Mouse (Mus musculus): Measurements from ENCODE around the gene Gm13090. TPM values are rescaled to one million over a fixed set of nuclear protein-coding genes. Genes with fewer than 3 reads are reported as not detected.

Gm13090 gene
- total RNA-seq, 1 experiment from 2014 or later = not detected

GRCm38 (mm10) chr4:151128641-151129541, 39.5 kb downstream of the Gm13090 start:
- ATAC-seq (replicated peaks in 1 of 2; ENCODE audit: insufficient read depth in 1 of 2, low FRiP score in 2 of 2, low TSS enrichment in 1 of 2, low read depth in 1 of 2, poor library complexity in 2 of 2, severe bottlenecking in 2 of 2) = peak in 1 of 2 experiments; percentile 30; a peak in 1 of 4 replicates

- no peak for ATAC-seq (replicated peaks in 1 of 2; ENCODE audit: insufficient read depth in 1 of 2, low FRiP score in 2 of 2, low TSS enrichment in 1 of 2, low read depth in 1 of 2, poor library complexity in 2 of 2, severe bottlenecking in 2 of 2)
Observed at GRCm38 (mm10) chr4:151129725-151130557, 40.6 kb downstream of the Gm13090 start.

GRCm38 (mm10) chr4:151130756-151131490, 41.6 kb downstream of the Gm13090 start:
- no peak for ATAC-seq (replicated peaks in 1 of 2; ENCODE audit: insufficient read depth in 1 of 2, low FRiP score in 2 of 2, low TSS enrichment in 1 of 2, low read depth in 1 of 2, poor library complexity in 2 of 2, severe bottlenecking in 2 of 2)

- ATAC-seq (replicated peaks in 1 of 2; ENCODE audit: insufficient read depth in 1 of 2, low FRiP score in 2 of 2, low TSS enrichment in 1 of 2, low read depth in 1 of 2, poor library complexity in 2 of 2, severe bottlenecking in 2 of 2) = no peak
Observed at GRCm38 (mm10) chr4:151132493-151132892, 43.1 kb downstream of the Gm13090 start.

GRCm38 (mm10) chr4:151133760-151134159, 44.4 kb downstream of the Gm13090 start:
- no peak for ATAC-seq (replicated peaks in 1 of 2; ENCODE audit: insufficient read depth in 1 of 2, low FRiP score in 2 of 2, low TSS enrichment in 1 of 2, low read depth in 1 of 2, poor library complexity in 2 of 2, severe bottlenecking in 2 of 2)

- ATAC-seq (replicated peaks in 1 of 2; ENCODE audit: insufficient read depth in 1 of 2, low FRiP score in 2 of 2, low TSS enrichment in 1 of 2, low read depth in 1 of 2, poor library complexity in 2 of 2, severe bottlenecking in 2 of 2) = no peak
Observed at GRCm38 (mm10) chr4:151135491-151135890, 46.1 kb downstream of the Gm13090 start.

- no peak for ATAC-seq (replicated peaks in 1 of 2; ENCODE audit: insufficient read depth in 1 of 2, low FRiP score in 2 of 2, low TSS enrichment in 1 of 2, low read depth in 1 of 2, poor library complexity in 2 of 2, severe bottlenecking in 2 of 2)
Observed at GRCm38 (mm10) chr4:151137701-151138100, 48.3 kb downstream of the Gm13090 start.

GRCm38 (mm10) chr4:151138135-151138534, 48.8 kb downstream of the Gm13090 start:
- ATAC-seq (replicated peaks in 1 of 2; ENCODE audit: insufficient read depth in 1 of 2, low FRiP score in 2 of 2, low TSS enrichment in 1 of 2, low read depth in 1 of 2, poor library complexity in 2 of 2, severe bottlenecking in 2 of 2) = no peak

- no peak for ATAC-seq (replicated peaks in 1 of 2; ENCODE audit: insufficient read depth in 1 of 2, low FRiP score in 2 of 2, low TSS enrichment in 1 of 2, low read depth in 1 of 2, poor library complexity in 2 of 2, severe bottlenecking in 2 of 2)
Observed at GRCm38 (mm10) chr4:151138586-151138985, 49.2 kb downstream of the Gm13090 start.

- ATAC-seq (replicated peaks in 1 of 2; ENCODE audit: insufficient read depth in 1 of 2, low FRiP score in 2 of 2, low TSS enrichment in 1 of 2, low read depth in 1 of 2, poor library complexity in 2 of 2, severe bottlenecking in 2 of 2) = peak; percentile 74 to 81
Observed at GRCm38 (mm10) chr4:151139053-151139840, 49.9 kb downstream of the Gm13090 start.

GRCm38 (mm10) chr4:151140368-151140982, 51.1 kb downstream of the Gm13090 start:
- no peak for ATAC-seq (replicated peaks in 1 of 2; ENCODE audit: insufficient read depth in 1 of 2, low FRiP score in 2 of 2, low TSS enrichment in 1 of 2, low read depth in 1 of 2, poor library complexity in 2 of 2, severe bottlenecking in 2 of 2)

Other genes with a start within 250 kb of the Gm13090 start
- gene Errfi1, start 235.7 kb upstream of the Gm13090 start, total RNA-seq (2017) = 2.1 and 2.5 TPM in 2 replicates
- gene Park7, start 175.1 kb upstream of the Gm13090 start, total RNA-seq (2017) = 354 and 401 TPM in 2 replicates
- gene Tnfrsf9, start 175.0 kb upstream of the Gm13090 start, total RNA-seq (2017) = 1.3 TPM in 1 of 2 replicates, not detected in the other
- gene Uts2, start 92.5 kb upstream of the Gm13090 start, total RNA-seq (2017) = not detected in 2 replicates
- 10.0 and 11.0 TPM in 2 replicates for gene Per3, start 44.9 kb upstream of the Gm13090 start, total RNA-seq (2017)
- gene Vamp3, start 31.6 kb upstream of the Gm13090 start, total RNA-seq (2017) = 86.8 and 97.3 TPM in 2 replicates